Mouse (Mus musculus): Measurements from ENCODE around the gene Gm44596. TPM values are rescaled to one million over a fixed set of nuclear protein-coding genes. Genes with fewer than 3 reads are reported as not detected.

Gene Gm44596
- polyA plus RNA-seq, 1 experiment from 2014 or later = not detected

DNA sequence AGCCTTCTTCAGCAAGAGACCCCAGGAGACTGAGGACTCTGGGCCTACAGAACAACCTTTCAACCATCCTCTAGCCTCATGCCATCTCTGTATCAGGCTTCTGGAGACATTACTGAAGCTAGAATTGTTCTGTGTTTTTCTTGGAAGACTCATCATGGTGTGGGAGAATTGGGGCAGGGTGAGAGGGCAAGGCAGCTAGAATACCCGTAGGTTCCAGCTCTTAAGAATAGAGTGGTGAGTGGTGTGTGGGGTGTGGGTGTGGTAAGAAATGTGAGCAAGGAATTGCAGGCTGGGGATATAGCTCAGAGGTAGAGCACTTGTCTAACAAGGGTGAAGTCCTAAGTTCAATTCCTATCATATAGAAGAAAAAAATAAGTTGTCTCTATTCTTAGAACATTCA lies 9.7 kb downstream of the Gm44596 start:
- ATAC-seq (ENCODE audit: low FRiP score, low read depth) = no peak
- Histone ChIP-seq H3K4me3 (no peak overlapping the region), H3K4me1 (no peaks in the 10 kb centered on the region), H3K9me3 (no peaks in the 10 kb centered on the region), H3K4me2 (replicated peaks) (no peak overlapping the region), H3K27ac (no peak overlapping the region), H3K36me3 (no peaks in the 10 kb centered on the region), H3K9ac (no peak overlapping the region), H3K27me3 (no peaks in the 10 kb centered on the region)
- WGBS = 70% methylated on average over 1 of the region's 1 CpGs

DNA sequence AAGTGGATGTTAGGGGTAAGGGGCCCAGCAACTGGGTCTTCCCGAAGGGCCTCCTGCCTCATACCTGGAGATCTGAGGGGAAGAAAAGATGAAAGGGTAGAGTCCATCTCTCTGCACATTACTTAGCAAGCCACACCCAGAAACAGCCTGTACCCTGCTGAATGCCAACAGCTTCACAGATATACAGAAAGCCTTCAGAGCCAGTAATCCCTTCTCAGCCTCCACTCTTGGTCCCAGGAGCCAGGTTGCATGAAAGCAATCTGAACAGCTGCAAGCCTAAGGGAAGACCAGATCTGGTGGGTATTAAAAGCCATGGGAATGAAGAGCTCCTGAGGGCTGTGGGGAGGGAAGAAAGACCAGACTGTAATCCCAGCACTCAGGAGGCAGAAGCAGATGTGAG lies 13.9 kb downstream of the Gm44596 start:
- Histone ChIP-seq H3K4me3 (no peak overlapping the region), H3K9me3 (no peaks in the 10 kb centered on the region), H3K9ac (no peak overlapping the region), H3K27ac (no peak overlapping the region), H3K36me3 (no peaks in the 10 kb centered on the region), H3K27me3 (no peaks in the 10 kb centered on the region), H3K4me1 (no peaks in the 10 kb centered on the region), H3K4me2 (replicated peaks) (no peak overlapping the region)
- 0 out of 2 replicates have a peak, but pooled peaks have one; percentile 21 for ATAC-seq (ENCODE audit: low FRiP score, low read depth)
- 88% methylated on average over 1 of the region's 1 CpGs for WGBS

DNA sequence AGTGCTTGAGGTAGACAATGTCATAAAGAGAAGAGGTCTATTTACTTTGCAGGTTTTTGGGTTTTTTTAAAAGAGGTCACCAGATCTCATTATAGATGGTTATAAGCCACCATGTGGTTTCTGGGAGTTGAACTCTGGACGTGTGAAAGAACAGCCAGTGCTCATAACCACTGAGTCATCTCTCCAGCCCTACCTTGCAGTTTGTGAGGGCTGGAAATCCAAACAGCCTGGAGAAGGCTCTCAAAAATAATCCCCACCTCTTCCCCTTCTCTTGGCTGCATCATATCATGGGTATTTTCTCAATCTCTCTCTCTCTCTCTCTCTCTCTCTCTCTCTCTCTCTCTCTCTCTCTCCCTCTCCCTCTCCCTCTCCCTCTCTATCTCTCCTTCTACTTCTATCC lies 15.4 kb downstream of the Gm44596 start:
- Histone ChIP-seq H3K4me3 (no peak overlapping the region), H3K27me3 (no peaks in the 10 kb centered on the region), H3K36me3 (no peaks in the 10 kb centered on the region), H3K9me3 (no peaks in the 10 kb centered on the region), H3K4me1 (no peaks in the 10 kb centered on the region), H3K9ac (no peak overlapping the region), H3K27ac (no peak overlapping the region), H3K4me2 (replicated peaks) (no peak overlapping the region)
- no peak for ATAC-seq (ENCODE audit: low FRiP score, low read depth)
- 25% methylated on average over 1 of the region's 1 CpGs for WGBS

DNA sequence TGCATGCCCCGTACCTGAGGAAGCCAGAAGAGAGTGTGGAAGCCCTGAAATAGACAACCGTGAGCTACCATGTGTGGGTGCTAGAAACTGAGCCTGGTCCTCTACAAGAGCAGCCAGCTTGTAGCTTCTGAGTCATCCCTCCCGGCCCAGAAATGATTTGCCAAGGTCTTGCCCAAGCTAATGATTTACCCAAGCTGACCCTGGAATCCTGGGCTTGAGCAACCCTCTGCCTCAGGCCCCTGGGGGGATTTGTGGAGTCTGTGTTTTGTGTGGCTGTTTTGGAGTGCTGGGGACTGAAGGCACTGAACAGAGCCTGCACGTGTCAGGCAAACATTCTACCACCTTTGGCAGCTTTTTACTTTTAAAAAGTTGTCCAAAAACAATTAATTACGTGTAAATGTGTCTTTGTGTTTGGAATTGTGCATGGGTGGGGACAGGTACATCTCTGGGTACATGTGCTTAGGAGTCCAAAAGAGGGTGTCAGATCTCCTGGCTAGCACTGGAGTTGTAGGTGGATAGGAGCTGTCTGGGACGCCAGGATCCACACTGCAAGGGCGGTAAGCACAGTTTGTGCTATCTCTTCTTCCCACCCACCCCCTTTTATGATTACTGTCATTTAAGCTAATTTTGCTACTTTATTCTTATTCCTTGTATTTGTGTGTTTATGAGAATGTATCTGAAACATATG lies 22.4 kb downstream of the Gm44596 start:
- H3K4me3 ChIP-seq = no peak overlapping the region
- no peak overlapping the region for H3K4me2 ChIP-seq (replicated peaks)
- no peak overlapping the region for H3K27ac ChIP-seq
- no peak overlapping the region for H3K9ac ChIP-seq
- no peak for ATAC-seq (ENCODE audit: low FRiP score, low read depth)
- H3K4me1 ChIP-seq = peaks cover 15% of the 10 kb centered on the region
- no peaks in the 10 kb centered on the region for H3K36me3 ChIP-seq
- WGBS = 80% methylated on average over 7 of the region's 7 CpGs
- no peaks in the 10 kb centered on the region for H3K27me3 ChIP-seq
- H3K9me3 ChIP-seq = no peaks in the 10 kb centered on the region

DNA sequence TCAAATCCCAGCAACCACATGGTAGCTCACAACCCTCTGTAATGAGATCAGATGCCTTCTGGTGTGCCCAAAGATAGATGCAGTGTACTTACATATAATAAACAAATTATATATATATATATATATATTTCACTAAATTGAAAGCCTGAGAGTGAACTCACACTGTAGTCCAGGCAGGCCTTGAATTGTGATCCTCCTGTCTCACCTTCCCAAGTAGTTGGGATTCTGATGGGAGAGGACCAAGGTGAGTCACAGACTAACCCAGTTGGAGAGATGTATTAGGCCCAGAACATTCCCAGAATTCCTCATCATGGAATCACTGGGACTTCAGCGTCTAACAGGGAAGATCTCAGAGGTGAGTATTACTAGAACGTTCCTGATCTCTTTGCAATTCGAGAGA lies 23.7 kb downstream of the Gm44596 start, which contains the start of gene Nrip2:
Gene Nrip2 (plus strand): TSS at position 301 of the 400 bp plus-strand sequence.
- Histone ChIP-seq H3K27me3 (no peaks in the 10 kb centered on the region), H3K9ac (peak within 1 kb of the TSS; percentile 55), H3K4me3 (peak within 1 kb of the TSS; percentile 32), H3K4me1 (peaks cover 15% of the 10 kb centered on the region), H3K4me2 (replicated peaks) (peak within 1 kb of the TSS; percentile 58), H3K36me3 (no peaks in the 10 kb centered on the region), H3K9me3 (no peaks in the 10 kb centered on the region), H3K27ac (peak within 1 kb of the TSS; percentile 44; the same call in 1 of the 2 replicates)
- WGBS = 79% methylated on average over 3 of the region's 3 CpGs
- no peak for ATAC-seq (ENCODE audit: low FRiP score, low read depth)

DNA sequence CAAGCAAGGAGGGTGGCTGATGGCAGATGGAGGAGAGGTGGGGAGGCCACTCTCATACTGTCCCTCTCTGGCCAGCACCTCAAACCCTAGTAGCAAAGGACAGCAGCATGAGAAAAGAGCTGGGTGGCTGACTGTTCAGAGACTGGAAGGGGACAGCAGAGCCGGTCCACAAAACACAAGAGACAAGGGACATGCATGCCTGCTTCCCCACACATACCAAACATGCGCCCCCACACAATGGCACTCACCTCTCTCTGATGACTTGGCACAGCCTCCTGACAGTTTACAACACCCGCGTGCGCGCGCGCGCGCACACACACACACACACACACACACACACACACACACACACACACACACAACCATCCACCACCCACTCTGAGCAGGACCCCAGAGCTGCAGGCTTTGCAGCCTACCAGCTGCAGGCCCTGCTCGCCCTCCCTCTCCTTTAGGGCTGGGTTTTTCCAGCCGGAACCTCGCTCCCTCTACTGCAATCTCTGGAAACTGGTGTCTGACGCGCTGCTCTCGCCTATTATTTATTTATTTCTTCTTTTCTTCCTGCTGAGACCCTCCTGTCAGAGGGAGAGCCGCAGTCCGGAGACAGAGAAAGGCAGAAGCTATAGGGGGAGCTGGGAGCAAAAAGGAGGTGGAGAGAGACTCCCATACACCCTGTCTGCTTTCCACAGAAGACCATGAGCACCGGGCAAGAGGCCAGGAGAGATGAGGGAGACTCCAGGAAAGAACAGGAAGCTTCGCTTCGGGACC lies 24.3 kb downstream of the Gm44596 start:
- peak overlapping the region; percentile 55 for H3K9ac ChIP-seq

DNA sequence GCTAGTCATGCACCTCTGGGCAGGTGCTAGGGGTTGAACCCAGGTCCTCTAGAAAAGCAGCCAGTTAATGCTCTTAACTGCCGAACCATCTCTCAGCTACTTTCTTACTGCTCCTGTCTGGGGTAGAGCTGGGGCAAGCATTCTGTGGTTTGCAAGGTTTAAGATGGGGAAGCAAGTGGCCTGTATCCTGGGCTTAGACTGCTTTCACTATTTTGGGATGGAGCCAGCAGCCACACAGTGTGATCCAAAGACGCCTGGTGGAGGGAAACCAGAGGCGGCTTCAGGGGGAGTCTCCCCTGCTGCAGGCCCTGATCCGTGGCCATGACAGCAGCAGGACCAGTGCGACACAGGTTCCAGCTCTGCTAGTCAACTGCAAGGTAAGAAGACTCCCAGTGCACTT lies 29.4 kb downstream of the Gm44596 start:
- 0 out of 2 replicates have a peak, but pooled peaks have one; percentile 10 for ATAC-seq (ENCODE audit: low FRiP score, low read depth)

More for the DNA sequence above, 24.3 kb downstream of the Gm44596 start:
- no peaks in the 10 kb centered on the region for H3K27me3 ChIP-seq
- peak; percentile 86 for ATAC-seq (ENCODE audit: low FRiP score, low read depth)
- H3K36me3 ChIP-seq = no peaks in the 10 kb centered on the region
- peak overlapping the region; percentile 32 for H3K4me3 ChIP-seq
- H3K4me1 ChIP-seq = peaks cover 17% of the 10 kb centered on the region
- H3K9me3 ChIP-seq = no peaks in the 10 kb centered on the region
- WGBS = 26% methylated on average over 13 of the region's 21 CpGs
- H3K4me2 ChIP-seq (replicated peaks) = peak overlapping the region; percentile 58
- H3K27ac ChIP-seq = peak overlapping the region; percentile 44; the same call in 1 of the 2 replicates

DNA sequence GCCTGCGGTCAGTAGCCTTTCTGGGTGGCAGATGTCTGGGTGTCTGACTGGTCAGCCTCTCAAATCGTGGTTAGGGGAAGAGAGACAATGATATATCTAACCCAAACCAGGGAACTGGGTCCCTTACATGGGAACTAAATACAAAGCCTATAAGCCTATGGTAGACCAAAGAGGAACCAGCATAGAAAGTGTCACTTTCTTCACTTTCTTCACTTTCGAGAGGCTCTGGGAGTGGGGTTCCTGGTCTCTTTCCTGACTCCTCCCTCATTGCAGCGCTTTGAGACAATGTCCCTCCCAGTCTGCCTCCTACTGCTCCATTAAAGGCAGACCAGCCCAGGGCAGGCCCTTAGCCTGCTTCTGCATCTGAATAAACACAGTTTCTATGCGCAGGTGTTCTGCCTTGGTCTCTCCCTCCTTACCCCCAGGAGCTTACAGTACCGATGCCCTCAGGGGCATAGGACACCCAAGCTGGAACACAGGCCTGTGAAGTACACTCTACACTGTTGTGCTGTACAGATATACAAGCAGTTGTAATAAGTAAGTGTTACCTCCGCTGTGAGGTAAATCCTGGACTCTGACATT lies 33.3 kb downstream of the Gm44596 start:
- ATAC-seq (ENCODE audit: low FRiP score, low read depth) = no peak

More for the DNA sequence above, 29.4 kb downstream of the Gm44596 start:
- 53% methylated on average over 5 of the region's 5 CpGs for WGBS
- Histone ChIP-seq H3K9ac (peak overlapping the region; percentile 39; the same call in 1 of the 2 replicates), H3K4me3 (no peak overlapping the region), H3K9me3 (no peaks in the 10 kb centered on the region), H3K27me3 (no peaks in the 10 kb centered on the region), H3K36me3 (peaks cover 39% of the 10 kb centered on the region), H3K4me1 (peaks cover 13% of the 10 kb centered on the region), H3K27ac (0 out of 2 replicates have a peak overlapping the region, but pooled peaks have one; percentile 52), H3K4me2 (replicated peaks) (no peak overlapping the region)

DNA sequence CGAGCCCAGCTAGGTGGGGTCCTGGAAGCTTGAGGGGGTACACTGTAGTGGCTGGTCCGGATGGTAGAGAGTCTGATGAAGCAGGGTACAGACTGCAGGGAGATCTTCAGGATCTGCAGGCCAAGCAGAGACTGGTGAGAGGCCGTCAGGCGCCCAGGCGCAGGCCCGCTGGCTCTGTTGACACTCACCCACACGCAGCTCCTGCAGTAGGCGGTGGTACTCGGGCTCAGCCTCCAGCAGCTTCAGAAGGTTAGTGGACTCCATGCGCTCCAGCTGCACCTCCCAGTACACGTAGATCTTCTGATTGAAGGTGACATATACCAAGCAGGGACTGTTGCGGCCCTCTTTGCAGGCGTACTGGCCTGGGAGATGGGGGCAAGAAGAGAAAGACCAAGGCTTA lies 35.0 kb downstream of the Gm44596 start:
- H3K36me3 ChIP-seq = peaks cover 84% of the 10 kb centered on the region
- no peaks in the 10 kb centered on the region for H3K27me3 ChIP-seq
- no peak overlapping the region for H3K4me2 ChIP-seq (replicated peaks)
- no peak overlapping the region for H3K4me3 ChIP-seq
- no peaks in the 10 kb centered on the region for H3K9me3 ChIP-seq
- ATAC-seq (ENCODE audit: low FRiP score, low read depth) = no peak
- no peak overlapping the region for H3K9ac ChIP-seq
- no peak overlapping the region for H3K27ac ChIP-seq
- 98% methylated on average over 13 of the region's 13 CpGs for WGBS
- H3K4me1 ChIP-seq = no peaks in the 10 kb centered on the region

More for the DNA sequence above, 33.3 kb downstream of the Gm44596 start:
- 88% methylated on average over 7 of the region's 7 CpGs for WGBS
- no peak overlapping the region for H3K4me2 ChIP-seq (replicated peaks)
- H3K27ac ChIP-seq = no peak overlapping the region
- H3K4me1 ChIP-seq = 0 out of 2 replicates have a peak, but pooled peaks cover 3% of the 10 kb centered on the region
- H3K27me3 ChIP-seq = no peaks in the 10 kb centered on the region
- H3K36me3 ChIP-seq = peaks cover 76% of the 10 kb centered on the region
- H3K9ac ChIP-seq = no peak overlapping the region
- no peak overlapping the region for H3K4me3 ChIP-seq
- no peaks in the 10 kb centered on the region for H3K9me3 ChIP-seq

DNA sequence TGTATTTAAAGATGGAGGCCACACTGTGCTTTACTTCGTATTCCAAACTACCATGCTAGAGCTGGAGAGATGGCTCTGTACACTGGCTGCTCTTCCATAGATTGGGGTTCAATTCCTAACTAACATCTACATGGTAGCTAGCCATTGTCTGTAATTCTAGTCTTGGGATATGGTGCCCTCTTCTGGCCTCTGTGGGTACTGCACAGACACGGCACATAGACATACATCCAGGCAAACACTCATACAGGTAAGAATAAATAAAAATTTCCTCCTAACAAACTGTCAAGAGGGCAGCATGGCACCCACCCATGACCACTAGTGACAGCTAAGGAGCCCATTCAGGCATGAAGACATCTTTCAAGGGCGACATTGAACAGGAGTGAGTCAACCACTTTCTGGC lies 35.8 kb downstream of the Gm44596 start:
- ATAC-seq (ENCODE audit: low FRiP score, low read depth) = peak; percentile 33; the same call in 1 of the 2 replicates

DNA sequence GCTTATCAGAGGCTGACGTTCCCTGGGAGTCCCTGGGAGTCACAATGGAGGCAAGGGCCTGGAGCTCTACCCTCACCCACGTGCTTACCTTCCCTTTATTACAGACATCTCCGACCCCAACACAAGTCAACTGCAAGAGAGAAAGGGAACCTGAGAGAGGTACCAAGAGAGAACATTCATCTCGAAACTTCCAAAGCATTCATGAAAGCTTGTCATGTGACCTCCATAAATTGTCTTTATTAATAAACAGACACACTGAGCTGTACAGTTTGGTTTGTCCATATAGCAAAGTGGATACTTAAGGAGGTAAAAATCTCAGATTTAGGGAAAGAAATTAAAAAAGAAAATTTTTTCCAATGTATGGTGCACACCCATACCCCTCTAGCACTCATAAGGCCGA lies 40.9 kb downstream of the Gm44596 start:
- Histone ChIP-seq H3K9ac (no peak overlapping the region), H3K4me3 (no peak overlapping the region), H3K9me3 (no peaks in the 10 kb centered on the region), H3K4me2 (replicated peaks) (no peak overlapping the region), H3K27me3 (no peaks in the 10 kb centered on the region), H3K4me1 (no peaks in the 10 kb centered on the region), H3K36me3 (peaks cover 50% of the 10 kb centered on the region), H3K27ac (no peak overlapping the region)
- 88% methylated on average over 5 of the region's 5 CpGs for WGBS
- ATAC-seq (ENCODE audit: low FRiP score, low read depth) = no peak

More for the DNA sequence above, 35.8 kb downstream of the Gm44596 start:
- no peaks in the 10 kb centered on the region for H3K4me1 ChIP-seq
- H3K36me3 ChIP-seq = peaks cover 87% of the 10 kb centered on the region
- H3K9me3 ChIP-seq = no peaks in the 10 kb centered on the region
- no peak overlapping the region for H3K4me2 ChIP-seq (replicated peaks)
- no peaks in the 10 kb centered on the region for H3K27me3 ChIP-seq
- H3K27ac ChIP-seq = no peak overlapping the region
- 21% methylated on average over 3 of the region's 3 CpGs for WGBS
- no peak overlapping the region for H3K9ac ChIP-seq
- no peak overlapping the region for H3K4me3 ChIP-seq

DNA sequence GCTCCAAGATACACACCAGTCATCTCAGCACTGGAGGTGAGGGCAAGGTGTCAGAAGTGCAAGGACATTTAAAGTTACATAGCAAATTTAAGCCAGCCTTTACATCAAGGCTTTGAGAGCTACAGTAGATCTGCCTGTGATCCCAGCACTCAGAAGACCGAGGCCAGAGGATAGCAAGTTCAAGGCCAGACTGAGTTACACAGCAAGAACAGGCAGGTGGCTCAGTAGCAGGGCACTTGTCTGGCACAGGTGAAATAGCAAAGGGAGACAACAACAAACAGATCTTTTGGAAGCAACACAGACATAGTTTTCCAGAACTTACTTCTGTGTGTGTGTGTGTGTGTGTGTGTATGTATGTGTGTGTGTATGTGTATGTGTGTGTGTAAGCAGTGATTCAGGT lies 42.8 kb downstream of the Gm44596 start:
- Histone ChIP-seq H3K27ac (no peak overlapping the region), H3K9ac (no peak overlapping the region), H3K4me1 (no peaks in the 10 kb centered on the region), H3K27me3 (no peaks in the 10 kb centered on the region), H3K9me3 (no peaks in the 10 kb centered on the region), H3K4me2 (replicated peaks) (no peak overlapping the region), H3K36me3 (peaks cover 32% of the 10 kb centered on the region), H3K4me3 (no peak overlapping the region)
- 91% methylated on average over 1 of the region's 1 CpGs for WGBS
- no peak for ATAC-seq (ENCODE audit: low FRiP score, low read depth)
